Mouse (Mus musculus): Measurements from ENCODE around the gene Rps6ka4.

GRCm38 (mm10) chr19:6876799-6877198 is 36.4 kb upstream of the Rps6ka4 start:
- TF ChIP-seq CTCF (IDR thresholded peaks at IDR 0.05; ENCODE audit: low read depth) (no peak), EP300 (IDR thresholded peaks at IDR 0.05; ENCODE audit: low read depth) (no peak)
